Mouse (Mus musculus): Measurements from ENCODE around the gene Spty2d1.

DNA sequence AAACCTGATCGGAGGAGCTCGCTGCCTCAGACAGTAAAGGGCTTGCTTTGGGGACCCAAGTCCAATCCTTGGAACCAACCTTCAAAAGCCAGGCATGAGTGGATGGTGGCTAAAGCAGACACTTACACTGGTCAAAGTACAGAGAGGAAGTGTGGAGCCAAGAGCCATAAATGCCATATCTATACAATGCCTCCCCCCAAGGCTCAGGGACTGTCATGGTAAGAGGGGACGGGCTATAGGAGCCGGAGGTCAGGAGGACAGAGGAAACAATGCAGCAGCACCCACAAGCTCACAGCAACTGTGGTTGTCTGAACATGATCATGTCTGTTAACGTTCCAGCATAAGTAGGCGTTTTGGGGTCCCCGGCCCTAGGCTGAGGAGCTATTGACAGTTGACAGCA lies 16.2 kb upstream of the Spty2d1 start:
- no peak for TF ChIP-seq CTCF (conservative IDR thresholded peaks at IDR 0.05; ENCODE audit: low read length)
- no peak for TF ChIP-seq POU5F1 (IDR thresholded peaks at IDR 0.05; ENCODE audit: borderline replicate concordance, low read length)
